Mouse (Mus musculus): Measurements from ENCODE around the gene Gm26657. TPM values are rescaled to one million over a fixed set of nuclear protein-coding genes. Genes with fewer than 3 reads are reported as not detected.

Gene Gm26657
- total RNA-seq, 2 experiments from 2014 or later: not detected

GRCm38 (mm10) chr4:56757693-56758092 lies 17.8 kb downstream of the Gm26657 start:
- DNase-seq (ENCODE audit: low spot score in 2 of 2): no peak

- DNase-seq (ENCODE audit: low spot score in 2 of 2): no peak
These were observed 28.0 kb downstream of the Gm26657 start for GRCm38 (mm10) chr4:56767861-56768284.

GRCm38 (mm10) chr4:56768913-56769312 lies 29.0 kb downstream of the Gm26657 start:
- no peak for DNase-seq (ENCODE audit: low spot score in 2 of 2)

GRCm38 (mm10) chr4:56771065-56771464 lies 31.2 kb downstream of the Gm26657 start:
- no peak for DNase-seq (ENCODE audit: low spot score in 2 of 2)

Other genes with a start within 250 kb of the Gm26657 start
- not detected for gene Actl7b, start 1.4 kb downstream of the Gm26657 start, total RNA-seq (2021)
- not detected for gene Actl7a, start 3.3 kb downstream of the Gm26657 start, total RNA-seq (2021)
- 10 to 100 TPM; 55.5 to 57.1 TPM for gene Elp1, start 62.3 kb downstream of the Gm26657 start, total RNA-seq (2021)
- gene Fam206a, start 62.3 kb downstream of the Gm26657 start, total RNA-seq (2021): 10 to 100 TPM; 16.2 to 16.5 TPM
- 10 to 100 TPM; 11.3 to 14.1 TPM for gene Ctnnal1, start 125.1 kb downstream of the Gm26657 start, total RNA-seq (2021)
- 10 to 100 TPM; 33.7 to 35.4 TPM for gene Tmem245, start 207.4 kb downstream of the Gm26657 start, total RNA-seq (2021)

All from layer of hippocampus, adult 18-20 months (tissue).